8 mouse cellular contexts compared by ENCODE assay signal in the genomic region with DNA sequence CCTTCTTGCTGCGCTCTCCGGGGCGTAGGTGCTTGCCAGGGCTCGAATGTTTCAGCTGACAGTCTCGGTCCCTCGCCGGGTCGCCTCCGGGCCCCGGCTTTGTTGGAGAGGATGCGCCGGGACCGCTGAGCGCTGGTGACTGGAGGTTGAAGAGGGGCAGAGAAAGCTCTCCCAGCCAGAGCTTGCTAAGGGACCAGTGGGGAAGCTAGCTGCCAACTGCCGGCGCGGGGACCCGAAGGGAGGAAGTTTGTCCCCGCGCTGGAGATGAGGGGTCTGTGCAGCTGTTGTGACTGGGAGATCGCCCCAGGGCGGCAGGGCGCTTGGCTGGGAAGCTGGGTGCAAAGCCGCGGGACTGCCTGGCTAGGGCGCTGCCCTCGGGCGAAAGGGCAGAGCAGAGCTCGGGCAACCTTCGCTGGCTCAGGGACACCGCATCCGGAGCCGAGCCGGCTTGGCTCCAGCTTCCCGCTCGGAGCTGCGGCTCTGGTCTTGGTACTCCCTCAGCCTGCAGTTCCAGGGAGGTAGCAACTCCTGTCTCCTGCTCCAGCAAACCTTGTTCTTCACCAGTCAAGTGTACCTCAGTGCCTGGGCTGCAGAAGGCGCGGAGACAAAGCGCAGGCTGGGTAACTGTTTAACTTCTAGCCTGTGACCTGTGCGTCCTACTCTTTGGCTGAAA. TPM values are rescaled to one million over a fixed set of nuclear protein-coding genes. Genes with fewer than 3 reads are reported as not detected.
DNase-seq lines count a peak whose midpoint lies in the region; ATAC-seq and TF ChIP-seq lines count a peak whose summit lies in the region.
"Had no signal": no experiment of that assay in that cellular context is flagged by ENCODE, and none has a peak within 500 bp of the region (broad histone marks: within the 10 kb centered on the region; RNA-seq: fewer than 3 reads in every experiment).

No protein-coding gene starts in this region.

- H3K4me1 ChIP-seq in intestine, embryonic 15.5 days (replicated peaks): no peaks in the 10 kb centered on the region
- H3K4me1 ChIP-seq in limb, embryonic 12.5 days (replicated peaks): no peaks in the 10 kb centered on the region; the same call in 1 of the 2 replicates

- DNase-seq in adrenal gland, postnatal 10 days: peak; percentile 50
- peak; percentile 74 to 75 for DNase-seq in cerebellum, postnatal 10 days
- DNase-seq in frontal cortex, postnatal 25 days (ENCODE audit: low spot score in 2 of 2): peak; percentile 23 to 39
- DNase-seq in yolk sac, embryonic 10.5 days (ENCODE audit: low spot score): peak; percentile 33

- no peaks in the 10 kb centered on the region for H3K9me3 ChIP-seq in intestine, embryonic 15.5 days
- H3K9me3 ChIP-seq in limb, embryonic 12.5 days: no peaks in the 10 kb centered on the region

- no peaks in the 10 kb centered on the region for H3K79me2 ChIP-seq in myocyte (ENCODE audit: control insufficient read depth, insufficient read depth)

- no peak for TF ChIP-seq POLR2A in myocyte (IDR thresholded peaks at IDR 0.05; ENCODE audit: insufficient read length, low read depth)

- H3K27me3 ChIP-seq in intestine, embryonic 15.5 days (replicated peaks): 0 out of 2 replicates have a peak, but pooled peaks cover 3% of the 10 kb centered on the region
- peaks cover 41% of the 10 kb centered on the region for H3K27me3 ChIP-seq in limb, embryonic 12.5 days
- H3K27me3 ChIP-seq in myocyte (ENCODE audit: control insufficient read depth, insufficient read depth, insufficient read length): no peaks in the 10 kb centered on the region

- H3K9ac ChIP-seq in intestine, embryonic 15.5 days: peak overlapping the region; percentile 58
- H3K9ac ChIP-seq in limb, embryonic 12.5 days (replicated peaks): peak overlapping the region; percentile 69

- peak overlapping the region; percentile 66 for H3K4me3 ChIP-seq in intestine, embryonic 15.5 days (replicated peaks)
- peak overlapping the region; percentile 65 for H3K4me3 ChIP-seq in limb, embryonic 12.5 days (replicated peaks)
- H3K4me3 ChIP-seq in myocyte: peak overlapping the region; percentile 23

- peak; percentile 82 for ATAC-seq in intestine, embryonic 15.5 days
- peak; percentile 65 for ATAC-seq in limb, embryonic 12.5 days (ENCODE audit: insufficient number of reproducible peaks, insufficient read depth, low FRiP score, low TSS enrichment, low read depth)

- no peaks in the 10 kb centered on the region for H3K36me3 ChIP-seq in intestine, embryonic 15.5 days
- no peaks in the 10 kb centered on the region for H3K36me3 ChIP-seq in limb, embryonic 12.5 days
- no peaks in the 10 kb centered on the region for H3K36me3 ChIP-seq in myocyte (ENCODE audit: control insufficient read depth, insufficient read depth)

- under 1% methylated on average over 41 of the region's 41 CpGs for WGBS in intestine, embryonic 15.5 days
- WGBS in limb, embryonic 12.5 days: under 1% methylated on average over 41 of the region's 41 CpGs

- H3K4me2 ChIP-seq in intestine, embryonic 15.5 days (replicated peaks): peak overlapping the region; percentile 99
- peak overlapping the region; percentile 99 for H3K4me2 ChIP-seq in limb, embryonic 12.5 days
- H3K4me2 ChIP-seq in myocyte (ENCODE audit: low read depth): peak overlapping the region; percentile 56

- no peak overlapping the region for H3ac ChIP-seq in myocyte (ENCODE audit: control insufficient read depth, insufficient read length)

- peak overlapping the region; percentile 36; the same call in 1 of the 2 replicates for H3K27ac ChIP-seq in intestine, embryonic 15.5 days
- no peak overlapping the region for H3K27ac ChIP-seq in limb, embryonic 12.5 days

TF ChIP-seq in myocyte, 11 proteins besides CTCF, POLR2A, EP300 and RAD21:
- TF ChIP-seq MAX (IDR thresholded peaks at IDR 0.05; ENCODE audit: low read depth) (no peak), REST (IDR thresholded peaks at IDR 0.05; ENCODE audit: insufficient read depth, insufficient read length) (no peak), CEBPB (IDR thresholded peaks at IDR 0.05; ENCODE audit: insufficient read depth, poor library complexity, severe bottlenecking) (no peak), MYOD1 (IDR thresholded peaks at IDR 0.05; ENCODE audit: control insufficient read depth in 1 of 3, insufficient read length in 2 of 3, low read depth in 2 of 3) (peak in 1 of 3 experiments; percentile 10), MYOG (IDR thresholded peaks at IDR 0.05; ENCODE audit: control insufficient read depth in 1 of 3, insufficient read depth in 1 of 3, insufficient read length in 2 of 3, low read depth in 2 of 3) (peak in 1 of 3 experiments; percentile 17)

RNA-seq across cellular contexts. Expression of gene Lin7a, which starts 0.8 kb away (rescaled TPM):
- 1 to 10 TPM; 1.6 to 2.3 TPM for total RNA-seq in adrenal gland, postnatal 10 days (2021)
- polyA plus RNA-seq in intestine, embryonic 15.5 days (2015; fragmentation: Nextera tagmentation; extraction: Ambion mirVana): 4.5 and 4.7 TPM in 2 replicates
- polyA plus RNA-seq in limb, embryonic 12.5 days (2016; fragmentation: Nextera tagmentation; extraction: Ambion mirVana): 2.4 and 2.9 TPM in 2 replicates
- 0.48 TPM for polyA plus RNA-seq in myocyte (2012; fragmentation: generic; extraction: Trizol)
- total RNA-seq: hematopoietic stem cell, adult 5-6 weeks had no signal
